Mouse (Mus musculus) thymus, adult 2 months (tissue): ENCODE data around the gene Cytip.

Source experiments
- CTCF ChIP-seq: fragments of 200-500 bp; IDR thresholded peaks from 2 replicates; pipeline ENCODE4 v1.5.1; 2012; ENCODE audit warnings: mild to moderate bottlenecking, control low read depth, low read length, moderate library complexity, borderline replicate concordance; ENCODE audit not compliant: control insufficient read depth, poor library complexity, insufficient read depth; ENCODE audit errors: extremely low read depth
- POLR2A ChIP-seq: fragments of 200-500 bp; IDR thresholded peaks from 2 replicates; pipeline ENCODE4 v1.6.1; 2012; ENCODE audit warnings: mild to moderate bottlenecking, low read length, control low read depth, moderate library complexity; ENCODE audit not compliant: control insufficient read depth, poor library complexity, insufficient read depth; ENCODE audit errors: extremely low read depth

DNA sequence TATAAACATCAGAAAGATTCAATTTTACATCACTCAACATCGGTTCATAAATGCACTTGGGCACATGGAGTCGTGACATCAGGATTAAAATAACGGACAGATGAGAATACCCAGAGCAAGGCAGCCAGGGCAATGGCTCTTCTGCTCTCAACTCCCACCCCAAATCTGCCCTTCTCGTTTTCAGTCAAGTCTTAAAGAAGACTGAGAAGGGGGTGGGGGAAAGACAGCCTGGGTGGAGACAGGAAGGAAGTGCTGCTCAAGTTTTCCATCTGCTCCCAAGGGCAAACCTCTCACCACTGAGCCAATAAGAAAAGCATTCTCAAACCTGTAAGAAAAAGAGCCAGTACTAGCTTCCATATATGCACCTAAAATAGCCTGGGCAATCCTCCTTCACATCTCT is 5.8 kb downstream of the Cytip start:
- no peak for TF ChIP-seq CTCF
- no peak for TF ChIP-seq POLR2A
